Mouse (Mus musculus) layer of hippocampus, adult 11-12 months (tissue): ENCODE results near the gene Vps45.
"Not testable (repeated sequence)": the region's sequence is repeated elsewhere in the genome, so short reads cannot be mapped to it uniquely, and the experiment has no call there.

ENCODE experiments used
- DNase-seq: peaks from one replicate; pipeline ENCODE4 v3.0.0; 2022; ENCODE audit warnings: low spot score

The Vps45 gene

GRCm38 (mm10) chr3:95995802-95996428, 62.4 kb downstream of the Vps45 start, which contains the start of gene Plekho1:
Gene Plekho1 (minus strand): TSS chr3:95996001.
- peak; percentile 64 for DNase-seq

- peak; percentile 43 for DNase-seq
Measured at GRCm38 (mm10) chr3:95994975-95995801, 63.1 kb downstream of the Vps45 start.

- DNase-seq = peak; percentile 56
Measured at GRCm38 (mm10) chr3:95994381-95994846, 63.9 kb downstream of the Vps45 start.

DNA sequence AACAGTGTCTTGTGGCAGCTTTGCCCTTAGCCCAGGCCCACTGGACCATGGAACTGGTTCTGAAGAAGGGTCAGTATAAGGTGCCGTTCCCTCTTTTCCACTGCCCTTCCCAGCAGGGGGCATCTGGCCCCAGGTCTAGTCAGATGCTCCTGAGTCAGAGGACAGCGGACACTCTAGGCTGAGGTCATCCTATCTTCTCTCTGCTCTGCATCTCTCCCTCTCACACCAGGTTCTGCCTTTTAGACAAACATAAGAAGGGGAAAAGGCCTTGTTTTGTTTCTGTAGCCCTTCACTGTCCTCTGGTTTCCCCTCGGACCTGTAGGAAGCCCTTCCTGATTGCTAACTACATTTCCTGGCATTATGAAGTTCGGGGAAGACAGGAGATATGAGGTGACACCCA, 64.4 kb downstream of the Vps45 start:
- peak; percentile 46 for DNase-seq

- no peak for DNase-seq
Measured at GRCm38 (mm10) chr3:95992990-95993603, 65.2 kb downstream of the Vps45 start.

DNA sequence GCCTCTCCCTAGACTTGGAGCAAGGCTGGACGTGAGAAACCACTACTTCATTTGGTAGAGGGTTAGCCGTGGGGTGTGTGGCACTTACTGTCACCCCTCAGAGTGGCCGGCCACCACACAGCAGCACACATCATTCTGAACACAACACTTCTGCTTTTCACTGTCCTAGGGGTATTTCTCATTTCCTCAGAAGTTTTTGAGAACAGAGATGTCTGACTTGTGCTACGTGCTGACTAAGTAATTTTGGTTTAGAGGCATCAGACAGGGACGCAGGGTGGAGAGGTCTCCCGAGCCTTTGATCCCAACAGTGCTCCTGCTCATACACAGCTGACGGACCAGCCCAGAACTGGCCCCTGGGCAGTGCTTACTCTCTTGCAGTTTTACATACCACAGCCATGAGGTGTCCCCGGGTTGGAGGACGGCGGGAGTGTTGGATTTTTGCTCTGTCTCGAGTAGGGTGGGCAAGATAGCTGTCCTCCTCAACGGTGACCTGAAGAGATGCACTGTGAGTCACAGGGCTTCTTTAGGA, 67.8 kb downstream of the Vps45 start:
- no peak for DNase-seq

DNA sequence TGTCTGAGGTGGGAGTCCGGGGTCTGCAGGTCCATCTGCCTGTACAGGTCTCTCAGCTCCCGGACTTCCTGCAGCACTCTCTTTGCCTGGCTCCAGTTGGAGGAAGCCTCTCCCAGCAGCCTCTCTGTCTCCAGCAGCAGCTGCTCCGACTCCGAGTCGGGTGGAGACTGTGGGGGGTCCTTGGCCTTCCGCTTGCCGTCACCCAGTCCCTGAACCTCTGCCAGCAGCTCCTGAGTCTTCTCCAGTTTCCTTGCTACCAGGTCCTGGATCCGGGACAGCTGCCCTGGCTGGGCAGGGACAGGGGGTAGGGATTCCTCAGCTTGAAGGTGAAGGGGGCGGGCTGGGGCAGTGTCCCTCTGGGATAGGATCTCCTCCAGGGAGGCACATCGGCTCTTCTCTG, 69.3 kb downstream of the Vps45 start:
- DNase-seq = no peak

- no peak for DNase-seq
Measured at GRCm38 (mm10) chr3:95988138-95988537, 70.1 kb downstream of the Vps45 start.

GRCm38 (mm10) chr3:95987386-95988110, 70.7 kb downstream of the Vps45 start:
- DNase-seq = peak; percentile 69

- no peak for DNase-seq
Measured at GRCm38 (mm10) chr3:95986984-95987383, 71.3 kb downstream of the Vps45 start.

DNA sequence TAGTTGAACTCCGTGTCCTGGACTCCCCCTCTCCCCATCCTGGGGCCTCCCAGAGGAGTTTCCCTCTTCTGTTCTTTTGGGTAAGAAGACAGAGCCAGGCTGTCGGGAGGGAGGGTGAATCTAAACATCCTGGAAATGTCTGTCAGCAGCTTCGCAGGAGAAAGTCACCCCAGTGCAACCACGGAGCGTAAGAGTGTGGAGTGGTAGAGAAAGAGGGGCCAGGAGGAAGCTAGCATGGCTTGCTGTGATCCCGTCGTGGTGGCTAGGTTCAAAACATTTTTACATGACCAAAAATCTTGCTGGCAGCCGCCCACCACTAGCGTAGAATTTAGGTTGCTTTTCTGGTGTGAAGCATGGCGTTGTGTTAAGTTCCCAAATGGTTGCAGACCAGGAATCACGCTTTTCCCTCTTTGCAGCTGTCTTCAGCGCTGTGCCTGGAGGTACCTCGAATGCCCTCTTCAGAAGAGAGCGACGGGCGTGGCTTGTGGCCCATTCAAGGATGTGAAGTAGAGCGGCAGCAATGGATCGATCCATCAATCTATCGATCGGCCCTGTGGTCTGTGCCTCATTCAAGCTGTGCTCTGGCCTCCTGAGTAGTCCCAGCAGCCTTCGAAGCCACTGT, 72.2 kb downstream of the Vps45 start:
- peak; percentile 68 for DNase-seq

GRCm38 (mm10) chr3:95985209-95986000, 72.9 kb downstream of the Vps45 start:
- DNase-seq = peak; percentile 69

DNA sequence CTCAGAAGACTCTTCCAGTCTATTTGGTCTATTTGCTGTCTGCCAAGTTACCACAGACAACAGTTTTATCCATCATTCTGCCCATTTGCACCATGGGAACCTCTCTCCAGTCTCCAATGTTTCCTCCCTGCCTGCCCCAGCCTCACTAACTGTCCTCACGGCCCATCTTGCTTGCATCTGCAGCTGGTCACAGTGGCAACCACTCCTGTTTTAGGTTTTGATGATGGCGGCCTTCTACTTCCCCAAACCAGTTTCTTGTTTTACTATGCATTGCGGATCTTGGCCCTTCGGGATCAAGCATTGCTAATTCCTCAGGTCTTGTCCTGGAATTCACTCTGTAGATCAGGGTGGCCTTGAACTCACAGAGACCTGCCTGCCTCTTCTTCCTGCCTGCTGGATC, 76.1 kb downstream of the Vps45 start:
- DNase-seq = no peak

GRCm38 (mm10) chr3:95980276-95980970, 77.8 kb downstream of the Vps45 start:
- no peak for DNase-seq

GRCm38 (mm10) chr3:95978265-95978664, 80.0 kb downstream of the Vps45 start:
- no peak for DNase-seq

- DNase-seq = not testable (repeated sequence)
Measured at GRCm38 (mm10) chr3:95977587-95977986, 80.7 kb downstream of the Vps45 start.

- no peak for DNase-seq
Measured at GRCm38 (mm10) chr3:95977079-95977478, 81.2 kb downstream of the Vps45 start.

DNA sequence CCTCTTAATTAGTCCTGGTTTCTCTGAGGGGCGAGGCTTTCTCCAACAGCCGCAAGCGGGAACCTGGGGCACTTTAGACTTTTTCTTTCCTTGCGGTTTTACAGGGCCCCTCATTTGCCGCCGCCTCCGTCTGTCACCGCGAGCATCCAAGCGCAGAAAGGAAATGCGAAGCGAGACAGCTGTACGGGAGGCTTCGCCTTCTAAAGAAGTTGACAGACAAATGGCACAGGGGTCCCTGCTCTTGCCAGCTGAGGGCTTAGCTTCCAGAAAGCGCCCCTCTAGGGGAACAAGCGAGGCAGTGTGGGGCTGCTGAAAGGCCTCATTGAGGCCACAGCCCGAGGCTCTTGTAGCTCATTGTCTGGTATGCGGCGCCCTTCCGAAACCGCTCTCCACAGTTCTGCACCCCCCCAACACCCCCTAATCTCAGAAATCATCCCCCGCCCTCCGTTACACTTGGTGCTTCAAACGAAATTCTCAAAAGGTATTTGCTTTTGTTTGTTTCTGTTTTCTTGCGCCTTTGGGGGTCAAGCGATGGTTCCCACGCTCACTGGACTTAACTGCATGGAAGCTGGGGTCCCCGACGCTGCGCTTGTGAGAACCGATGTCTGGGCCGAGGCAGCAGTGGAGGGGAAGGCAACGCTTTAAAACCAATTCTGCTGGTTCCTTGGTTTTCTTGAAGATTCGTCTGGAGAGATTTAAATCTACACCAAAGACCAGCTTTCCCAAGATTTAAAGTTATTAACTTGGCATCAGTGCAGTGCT, 85.2 kb downstream of the Vps45 start:
- DNase-seq = peak; percentile 43

- no peak for DNase-seq
Measured at GRCm38 (mm10) chr3:95972251-95972872, 85.9 kb downstream of the Vps45 start.
